Mouse (Mus musculus): ENCODE data around the gene Rabl2. TPM values are rescaled to one million over a fixed set of nuclear protein-coding genes. Genes with fewer than 3 reads are reported as not detected.
A peak's percentile ranks its signal among the peaks of the same experiment; 100 is the strongest.

The Rabl2 gene
- 1 to 10 TPM; 1.3 to 2.2 TPM for polyA plus RNA-seq (2017; shearing (Covaris generic))

- ATAC-seq: peak; percentile 94
These were observed at the start of gene Rabl2 for GRCm38 (mm10) chr15:89591723-89592455. Gene Rabl2 (minus strand): TSS chr15:89591923.

GRCm38 (mm10) chr15:89623626-89623959, 31.9 kb upstream of the Rabl2 start:
- no peak for ATAC-seq

- ATAC-seq: no peak
These were observed 31.4 kb upstream of the Rabl2 start for GRCm38 (mm10) chr15:89622959-89623625.

GRCm38 (mm10) chr15:89622312-89622958, 30.7 kb upstream of the Rabl2 start:
- no peak for ATAC-seq

GRCm38 (mm10) chr15:89607888-89608287, 16.2 kb upstream of the Rabl2 start:
- ATAC-seq: no peak

- no peak for ATAC-seq
These were observed 15.8 kb upstream of the Rabl2 start for GRCm38 (mm10) chr15:89607480-89607879.

GRCm38 (mm10) chr15:89605822-89606570, 14.3 kb upstream of the Rabl2 start:
- ATAC-seq: no peak

GRCm38 (mm10) chr15:89592548-89592947, 825 bp upstream of the Rabl2 start:
- no peak for ATAC-seq

- no peak for ATAC-seq
These were observed 406 bp downstream of the Rabl2 start for GRCm38 (mm10) chr15:89591317-89591716.

GRCm38 (mm10) chr15:89589146-89589545, 2.6 kb downstream of the Rabl2 start:
- no peak for ATAC-seq

- no peak for ATAC-seq
These were observed 6.1 kb downstream of the Rabl2 start for GRCm38 (mm10) chr15:89585631-89586030.

GRCm38 (mm10) chr15:89585101-89585500, 6.6 kb downstream of the Rabl2 start:
- no peak for ATAC-seq

GRCm38 (mm10) chr15:89582494-89582893, 9.2 kb downstream of the Rabl2 start:
- ATAC-seq: no peak

GRCm38 (mm10) chr15:89572147-89572546, 19.6 kb downstream of the Rabl2 start:
- no peak for ATAC-seq

- no peak for ATAC-seq
These were observed 23.6 kb downstream of the Rabl2 start, which contains the start of gene Acr for GRCm38 (mm10) chr15:89568114-89568513. Gene Acr (plus strand): TSS chr15:89568326.

- no peak for ATAC-seq
These were observed 32.5 kb downstream of the Rabl2 start for GRCm38 (mm10) chr15:89559202-89559731.

- ATAC-seq: no peak
These were observed 33.7 kb downstream of the Rabl2 start for GRCm38 (mm10) chr15:89557996-89558390.

- ATAC-seq: no peak
These were observed 34.3 kb downstream of the Rabl2 start for GRCm38 (mm10) chr15:89557179-89557995.

GRCm38 (mm10) chr15:89556401-89557178, 35.1 kb downstream of the Rabl2 start:
- ATAC-seq: no peak

GRCm38 (mm10) chr15:89555591-89555990, 36.1 kb downstream of the Rabl2 start:
- no peak for ATAC-seq

- no peak for ATAC-seq
These were observed 40.0 kb downstream of the Rabl2 start for GRCm38 (mm10) chr15:89551733-89552132.

All from CD4-positive, CD25-positive, alpha-beta regulatory T cell, adult 4 months (primary cell).